Mouse (Mus musculus) midbrain, embryonic 16.5 days (tissue): ENCODE results near the gene Sema3c. TPM values are rescaled to one million over a fixed set of nuclear protein-coding genes. Genes with fewer than 3 reads are reported as not detected.
"Not testable (repeated sequence)": the region's sequence is repeated elsewhere in the genome, so short reads cannot be mapped to it uniquely, and the experiment has no call there.

Experiments used
- ATAC-seq: fragments of 200-750 bp; cut with Nextera tagmentation; 2 replicates; pipeline ENCODE4 v1.8.0; 2017; ENCODE audit warnings: moderate TSS enrichment
- H3K27ac ChIP-seq: fragments of 300-500 bp; sonication (generic); 2 replicates; pipeline ENCODE4 v1.5.1; 2014; ENCODE audit warnings: mild to moderate bottlenecking, low read length, mixed read lengths
- H3K27me3 ChIP-seq: fragments of 300-500 bp; sonication (generic); 2 replicates; pipeline ENCODE4 v1.6.1; 2014; ENCODE audit warnings: low read depth, low read length, mixed read lengths; ENCODE audit not compliant: control insufficient read depth, insufficient read depth
- H3K36me3 ChIP-seq: fragments of 300-500 bp; sonication (generic); 2 replicates; pipeline ENCODE4 v1.6.1; 2014; ENCODE audit warnings: mild to moderate bottlenecking, low read length, moderate library complexity, mixed read lengths; ENCODE audit not compliant: control insufficient read depth, insufficient read depth
- H3K4me1 ChIP-seq: fragments of 300-500 bp; sonication (generic); 2 replicates; pipeline ENCODE4 v1.6.1; 2014; ENCODE audit warnings: mild to moderate bottlenecking, low read length, mixed read lengths; ENCODE audit not compliant: control insufficient read depth, insufficient read depth
- H3K4me2 ChIP-seq: fragments of 300-500 bp; sonication (generic); 2 replicates; pipeline ENCODE4 v1.6.1; 2014; ENCODE audit warnings: mild to moderate bottlenecking, low read length, mixed read lengths
- H3K4me3 ChIP-seq: fragments of 300-500 bp; sonication (generic); 2 replicates; pipeline ENCODE4 v1.5.1; 2014; ENCODE audit warnings: low read depth, mild to moderate bottlenecking, low read length, moderate library complexity, mixed read lengths
- H3K9ac ChIP-seq: fragments of 300-500 bp; sonication (generic); 2 replicates; pipeline ENCODE4 v1.6.1; 2014; ENCODE audit warnings: low read depth, low read length, mixed read lengths
- H3K9me3 ChIP-seq: fragments of 300-500 bp; sonication (generic); replicated peaks from 2 replicates; pipeline ENCODE4 v1.6.1; 2014; ENCODE audit warnings: mild to moderate bottlenecking, low read length, mixed read lengths; ENCODE audit not compliant: control insufficient read depth, poor library complexity, severe bottlenecking
- WGBS: fragments of 180-500 bp; shearing (Covaris S2); extraction: QIAGEN DNeasy Blood & Tissue Kit; methylation state at CpG from one replicate; pipeline ENCODE4 v1.1.7; 2014; 5-methylcytosine and 5-hydroxymethylcytosine counted together
- polyA plus RNA-seq: library from polyadenylated mRNA; unstranded; fragments of >200 nt; fragmentation: Nextera tagmentation; extraction: Ambion mirVana; gene quantifications from 2 replicates; pipeline ENCODE4 v1.2.1, GENCODE M21; 2015

Gene Sema3c
- 13.6 and 15.5 TPM in 2 replicates for polyA plus RNA-seq

DNA sequence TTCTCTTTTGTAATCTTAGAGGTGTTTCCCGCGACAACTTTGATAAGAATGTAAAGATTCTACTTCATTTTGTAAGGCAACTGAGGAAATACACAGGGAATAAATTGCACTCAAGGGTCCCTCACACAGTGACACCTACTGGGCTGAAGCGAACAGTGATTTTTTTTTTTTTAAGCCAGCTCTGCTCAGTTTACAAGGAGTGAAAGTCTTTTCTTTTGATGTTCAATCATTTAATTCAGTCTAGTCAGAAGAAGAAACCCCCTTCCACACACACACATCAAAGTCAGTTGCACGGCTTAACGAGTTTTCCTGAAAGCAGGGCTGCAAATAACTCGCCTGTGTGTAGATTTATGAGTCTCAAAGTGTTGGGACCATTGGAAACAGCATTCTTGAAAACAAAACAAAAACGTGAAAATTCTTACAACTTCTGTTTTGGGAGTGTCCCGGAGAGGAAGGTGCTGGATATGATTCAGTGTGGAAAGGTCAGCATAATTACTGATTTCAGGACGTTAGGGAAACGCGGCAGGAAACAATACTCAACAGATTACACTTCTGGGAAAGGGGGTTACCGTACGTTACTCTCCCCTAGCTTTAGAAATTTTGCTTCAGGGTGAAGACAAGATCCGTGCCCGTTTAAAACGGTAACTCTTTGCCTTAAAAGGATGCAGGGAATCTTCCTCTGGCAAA lies at the start of gene Sema3c:
TSS of gene Sema3c (plus strand) at position 588 of the 687 bp plus-strand sequence.
- H3K27ac ChIP-seq: peak within 1 kb of the TSS; percentile 30; the same call in 1 of the 2 replicates
- peak; percentile 49; the same call in 1 of the 2 replicates for ATAC-seq
- H3K36me3 ChIP-seq: no peaks in the 10 kb centered on the region
- under 1% methylated on average over 16 of the region's 16 CpGs for WGBS
- 0 out of 2 replicates have a peak, but pooled peaks cover 3% of the 10 kb centered on the region for H3K4me1 ChIP-seq
- H3K27me3 ChIP-seq: no peaks in the 10 kb centered on the region
- peak within 1 kb of the TSS; percentile 66 for H3K4me3 ChIP-seq
- no peaks in the 10 kb centered on the region for H3K9me3 ChIP-seq
- peak within 1 kb of the TSS; percentile 84 for H3K4me2 ChIP-seq
- H3K9ac ChIP-seq: peak within 1 kb of the TSS; percentile 75

DNA sequence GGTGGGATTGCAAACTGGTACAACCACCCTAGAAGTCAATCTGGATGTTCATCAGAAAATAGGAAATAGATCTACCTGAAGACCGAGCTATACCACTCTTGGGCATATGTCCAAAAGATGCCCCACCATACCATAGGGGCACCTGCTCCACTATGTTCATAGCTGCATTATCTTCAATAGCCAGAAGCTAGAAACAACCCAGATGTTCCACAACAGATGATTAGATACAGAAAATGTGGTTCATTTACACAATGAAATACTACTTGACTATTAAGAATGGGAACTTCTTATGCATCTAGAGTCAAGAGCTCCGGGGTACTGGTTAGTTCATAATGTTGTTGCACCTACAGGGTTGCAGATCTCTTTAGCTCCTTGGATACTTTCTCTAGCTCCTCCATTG lies 42.9 kb upstream of the Sema3c start:
- H3K4me1 ChIP-seq, ATAC-seq, H3K36me3 ChIP-seq, H3K4me3 ChIP-seq, H3K27me3 ChIP-seq, H3K9me3 ChIP-seq, H3K4me2 ChIP-seq, H3K9ac ChIP-seq, H3K27ac ChIP-seq: not testable (repeated sequence)
- 91% methylated on average over 2 of the region's 2 CpGs for WGBS

DNA sequence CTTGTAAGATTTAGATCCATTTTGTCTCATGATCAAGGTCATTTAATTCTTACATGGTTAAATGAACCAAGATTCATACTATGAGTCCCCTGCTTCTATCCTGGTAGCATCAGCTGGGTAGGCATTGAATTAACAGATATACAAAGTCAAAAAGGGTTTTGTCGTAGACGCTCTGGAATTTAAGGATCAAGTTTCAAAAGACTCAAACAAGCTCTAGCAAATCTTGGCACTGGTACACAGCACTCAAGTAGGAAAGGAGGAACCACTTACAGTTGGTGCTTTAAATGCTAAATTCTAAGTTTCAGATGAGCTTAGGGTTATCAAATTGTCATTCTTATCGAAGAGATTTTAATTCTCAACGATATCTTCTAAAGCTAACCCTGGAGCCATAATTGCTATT lies 30.9 kb upstream of the Sema3c start:
- Histone ChIP-seq H3K4me3 (no peak overlapping the region), H3K27ac (no peak overlapping the region), H3K36me3 (no peaks in the 10 kb centered on the region), H3K9ac (no peak overlapping the region), H3K9me3 (no peaks in the 10 kb centered on the region), H3K27me3 (no peaks in the 10 kb centered on the region), H3K4me1 (no peaks in the 10 kb centered on the region), H3K4me2 (no peak overlapping the region)
- 78% methylated on average over 4 of the region's 4 CpGs for WGBS
- ATAC-seq: no peak

DNA sequence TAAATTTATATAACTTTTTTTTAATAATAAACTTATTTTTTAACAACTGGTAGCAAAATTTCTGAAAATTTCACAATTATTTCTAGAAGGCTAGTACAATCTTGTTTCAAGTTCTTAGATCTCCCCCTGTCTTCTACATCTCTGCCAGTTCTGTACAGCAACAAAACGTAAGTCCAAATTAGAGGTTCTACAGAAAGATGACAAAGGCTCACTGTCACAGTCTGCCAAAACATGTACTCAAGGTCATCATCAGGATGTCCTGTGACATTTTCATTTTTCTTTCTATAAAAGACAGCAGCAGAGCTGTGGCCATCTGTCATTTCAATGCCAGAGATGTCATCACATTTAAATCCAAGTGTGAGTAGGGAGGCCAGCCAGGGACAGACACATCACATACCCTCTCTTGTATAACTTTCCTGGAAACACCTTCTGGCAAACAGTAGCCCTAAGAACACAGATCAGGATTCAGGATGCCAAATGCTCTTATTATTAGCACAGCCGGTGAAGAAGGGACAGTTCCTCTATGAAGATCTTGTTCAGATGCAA lies 29.1 kb upstream of the Sema3c start:
- Histone ChIP-seq H3K4me1 (no peaks in the 10 kb centered on the region), H3K9ac (no peak overlapping the region), H3K4me3 (no peak overlapping the region), H3K4me2 (no peak overlapping the region), H3K36me3 (no peaks in the 10 kb centered on the region), H3K27me3 (no peaks in the 10 kb centered on the region), H3K27ac (no peak overlapping the region), H3K9me3 (no peaks in the 10 kb centered on the region)
- no peak for ATAC-seq
- WGBS: 84% methylated on average over 2 of the region's 2 CpGs

DNA sequence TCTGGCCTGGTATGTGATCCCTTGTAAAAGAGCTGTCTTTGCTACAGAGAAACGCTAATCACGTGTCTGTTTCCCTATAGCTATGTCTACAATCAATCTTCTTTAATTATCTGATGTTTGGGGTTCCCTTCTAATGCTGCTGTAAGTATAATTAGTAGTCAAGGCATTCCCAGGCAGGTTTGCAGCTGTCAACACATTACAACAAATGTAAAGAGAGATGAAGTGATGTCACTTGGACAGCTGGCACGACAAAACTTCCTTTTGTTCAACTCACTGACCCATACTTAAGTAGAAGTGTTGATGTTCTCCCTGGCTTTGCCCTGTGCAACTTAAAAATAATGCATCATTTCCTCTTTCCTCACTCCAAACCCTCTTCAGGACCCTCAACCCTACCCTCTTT lies 22.4 kb upstream of the Sema3c start:
- 79% methylated on average over 3 of the region's 3 CpGs for WGBS
- no peak overlapping the region for H3K27ac ChIP-seq
- ATAC-seq: no peak
- H3K9me3 ChIP-seq: no peaks in the 10 kb centered on the region
- H3K9ac ChIP-seq: no peak overlapping the region
- no peak overlapping the region for H3K4me3 ChIP-seq
- H3K4me1 ChIP-seq: no peaks in the 10 kb centered on the region
- no peaks in the 10 kb centered on the region for H3K27me3 ChIP-seq
- no peak overlapping the region for H3K4me2 ChIP-seq
- no peaks in the 10 kb centered on the region for H3K36me3 ChIP-seq

DNA sequence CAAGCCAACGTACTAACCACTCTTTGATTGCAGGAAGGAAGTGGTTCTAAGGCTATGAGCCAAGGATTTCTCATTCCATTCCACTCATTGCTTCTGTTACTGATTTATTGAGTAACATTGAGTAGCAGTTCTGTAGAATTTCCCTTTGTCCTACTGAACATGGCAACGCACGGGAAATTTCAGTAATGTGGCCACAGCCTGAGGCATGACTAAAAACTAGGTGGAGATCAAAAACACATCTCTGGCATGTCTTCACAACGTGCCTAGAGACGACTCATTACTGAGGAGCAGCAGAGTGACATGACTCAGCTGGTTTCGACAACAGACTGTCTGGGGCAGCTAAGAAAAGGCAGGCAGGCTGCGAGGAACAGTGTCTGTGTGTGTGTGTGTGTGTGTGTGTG lies 18.0 kb upstream of the Sema3c start:
- H3K9me3 ChIP-seq: no peaks in the 10 kb centered on the region
- no peak overlapping the region for H3K4me3 ChIP-seq
- H3K27ac ChIP-seq: no peak overlapping the region
- no peaks in the 10 kb centered on the region for H3K36me3 ChIP-seq
- 35% methylated on average over 7 of the region's 7 CpGs for WGBS
- peak; percentile 91 for ATAC-seq
- no peak overlapping the region for H3K9ac ChIP-seq
- H3K27me3 ChIP-seq: no peaks in the 10 kb centered on the region
- H3K4me2 ChIP-seq: no peak overlapping the region
- H3K4me1 ChIP-seq: no peaks in the 10 kb centered on the region

DNA sequence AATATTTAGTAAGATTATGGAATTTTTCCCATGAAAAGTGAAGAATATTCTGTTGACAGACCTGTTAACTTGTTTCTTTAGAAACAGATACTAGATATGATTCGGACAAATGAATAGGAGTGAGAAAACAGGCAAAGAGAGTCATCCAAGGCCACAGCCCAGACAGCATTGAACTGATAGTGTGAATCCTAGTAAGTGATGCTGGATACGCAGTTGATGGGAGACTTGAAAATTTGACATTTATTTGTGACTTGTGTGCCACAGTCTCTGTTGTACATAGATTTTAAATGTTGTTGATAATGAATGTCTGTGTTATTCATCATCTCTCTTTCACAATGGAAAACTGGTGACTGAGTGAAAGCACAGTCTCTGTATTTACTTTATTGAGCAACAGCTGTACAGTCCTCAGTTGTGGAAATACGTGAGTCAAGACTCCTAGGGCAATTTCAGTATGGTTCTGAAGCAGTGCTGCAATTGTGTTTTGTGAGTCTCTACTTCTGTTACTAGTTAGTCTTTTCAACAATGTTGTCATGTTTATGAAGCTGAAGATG lies 17.3 kb upstream of the Sema3c start:
- no peak overlapping the region for H3K27ac ChIP-seq
- no peaks in the 10 kb centered on the region for H3K27me3 ChIP-seq
- H3K9me3 ChIP-seq: no peaks in the 10 kb centered on the region

DNA sequence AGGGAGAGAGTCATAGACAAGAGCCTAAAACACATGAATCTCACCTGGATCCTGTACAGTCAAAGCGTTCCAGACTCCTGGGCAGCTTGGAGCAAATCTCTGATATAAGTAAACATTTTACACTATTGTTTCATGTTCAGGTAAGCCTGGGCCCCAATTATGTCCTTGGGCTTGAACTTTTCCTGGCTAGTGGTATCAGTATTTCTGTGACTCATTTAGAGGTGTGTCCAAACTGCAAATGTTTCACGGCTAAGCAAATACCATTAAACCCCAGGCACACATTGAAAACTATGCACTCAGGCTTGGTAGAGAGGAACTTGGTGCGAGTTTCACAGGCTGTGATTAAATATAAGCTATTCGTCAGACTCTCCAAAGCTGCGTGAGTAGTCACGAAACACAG lies 2.5 kb upstream of the Sema3c start:
- H3K36me3 ChIP-seq: no peaks in the 10 kb centered on the region
- H3K4me1 ChIP-seq: 0 out of 2 replicates have a peak, but pooled peaks cover 3% of the 10 kb centered on the region
- H3K27me3 ChIP-seq: no peaks in the 10 kb centered on the region
- H3K9me3 ChIP-seq: no peaks in the 10 kb centered on the region
- WGBS: 90% methylated on average over 6 of the region's 6 CpGs
- no peak overlapping the region for H3K27ac ChIP-seq
- H3K9ac ChIP-seq: no peak overlapping the region
- no peak overlapping the region for H3K4me2 ChIP-seq
- no peak for ATAC-seq
- no peak overlapping the region for H3K4me3 ChIP-seq

More for the DNA sequence above, 17.3 kb upstream of the Sema3c start:
- no peaks in the 10 kb centered on the region for H3K36me3 ChIP-seq
- WGBS: 83% methylated on average over 3 of the region's 3 CpGs
- no peaks in the 10 kb centered on the region for H3K4me1 ChIP-seq
- no peak overlapping the region for H3K4me3 ChIP-seq
- no peak overlapping the region for H3K9ac ChIP-seq
- H3K4me2 ChIP-seq: no peak overlapping the region
- ATAC-seq: no peak
